ENCODE assay signal across 18 mouse cellular contexts in genomic region chr3:42006672-42007265, GRCm38 (mm10).
DNase-seq lines count a peak whose midpoint lies in the region; ATAC-seq and TF ChIP-seq lines count a peak whose summit lies in the region.
"Had no signal": no experiment of that assay in that cellular context is flagged by ENCODE, and none has a peak within 500 bp of the region (broad histone marks: within the 10 kb centered on the region; RNA-seq: fewer than 3 reads in every experiment).

No protein-coding gene starts in this region.

- WGBS in kidney, postnatal 0 days = 32% methylated on average over 5 of the region's 5 CpGs
- 46% methylated on average over 5 of the region's 5 CpGs for WGBS in kidney, embryonic 14.5 days
- WGBS in limb, embryonic 15.5 days = 37% methylated on average over 5 of the region's 5 CpGs

- no peak for TF ChIP-seq CTCF in kidney, postnatal 0 days (IDR thresholded peaks at IDR 0.05; ENCODE audit: low read depth)

- ATAC-seq in kidney, postnatal 0 days (replicated peaks; ENCODE audit: low FRiP score, low read depth) = no peak
- no peak for ATAC-seq in kidney, embryonic 14.5 days (ENCODE audit: low FRiP score, low TSS enrichment)
- ATAC-seq in limb, embryonic 15.5 days (ENCODE audit: insufficient number of reproducible peaks, low FRiP score, low TSS enrichment, low read depth) = peak; percentile 58; the same call in 1 of the 2 replicates
- ATAC-seq: forebrain, embryonic 13.5 days; forebrain, embryonic 15.5 days had no signal

- H3K9ac ChIP-seq in kidney, postnatal 0 days (ENCODE audit: low read depth, low read length) = no peak overlapping the region
- no peak overlapping the region for H3K9ac ChIP-seq in kidney, embryonic 14.5 days (ENCODE audit: low read depth, low read length)
- no peak overlapping the region for H3K9ac ChIP-seq in limb, embryonic 15.5 days
- H3K9ac ChIP-seq: embryonic facial prominence, embryonic 12.5 days; forebrain, embryonic 13.5 days; forebrain, embryonic 15.5 days had no signal

- H3K4me3 ChIP-seq in kidney, postnatal 0 days (replicated peaks; ENCODE audit: low read depth, low read length) = no peak overlapping the region
- H3K4me3 ChIP-seq in kidney, embryonic 14.5 days (ENCODE audit: low read length) = no peak overlapping the region
- no peak overlapping the region for H3K4me3 ChIP-seq in limb, embryonic 15.5 days
- H3K4me3 ChIP-seq: embryonic facial prominence, embryonic 10.5 days; embryonic facial prominence, embryonic 12.5 days; forebrain, embryonic 13.5 days; forebrain, embryonic 15.5 days had no signal

- H3K4me1 ChIP-seq in kidney, postnatal 0 days (replicated peaks; ENCODE audit: insufficient read depth, low read length) = no peaks in the 10 kb centered on the region
- H3K4me1 ChIP-seq in kidney, embryonic 14.5 days (ENCODE audit: control insufficient read depth, insufficient read depth, low read length) = no peaks in the 10 kb centered on the region
- no peaks in the 10 kb centered on the region for H3K4me1 ChIP-seq in limb, embryonic 15.5 days
- H3K4me1 ChIP-seq: embryonic facial prominence, embryonic 10.5 days; embryonic facial prominence, embryonic 12.5 days; forebrain, embryonic 13.5 days; forebrain, embryonic 15.5 days had no signal

- no peaks in the 10 kb centered on the region for H3K27me3 ChIP-seq in kidney, postnatal 0 days (ENCODE audit: insufficient read depth, low read length)
- no peaks in the 10 kb centered on the region for H3K27me3 ChIP-seq in kidney, embryonic 14.5 days (ENCODE audit: control insufficient read depth, insufficient read depth, low read length)
- no peaks in the 10 kb centered on the region for H3K27me3 ChIP-seq in limb, embryonic 15.5 days
- H3K27me3 ChIP-seq: embryonic facial prominence, embryonic 12.5 days; forebrain, embryonic 13.5 days; forebrain, embryonic 15.5 days had no signal

- peak; percentile 4 for DNase-seq in kidney, postnatal 0 days (ENCODE audit: low spot score)
- peak; percentile 2 for DNase-seq in right cerebral cortex, adult 18-20 months
- no peak for DNase-seq in right cerebral cortex, postnatal 14 days
- DNase-seq in layer of hippocampus, postnatal 10 days (ENCODE audit: low spot score in 2 of 2) = no peak
- DNase-seq: adrenal gland, adult 2 months; adrenal gland, postnatal 10 days; adrenal gland, postnatal 25 days; cerebellum, adult 11-12 months; cerebellum, adult 2 months; cerebellum, adult 9-10 months; cerebellum, postnatal 10 days; cerebellum, postnatal 25 days had no signal

- no peak overlapping the region for H3K4me2 ChIP-seq in kidney, postnatal 0 days (ENCODE audit: low read length)
- H3K4me2 ChIP-seq in kidney, embryonic 14.5 days (replicated peaks; ENCODE audit: low read depth, low read length) = no peak overlapping the region
- no peak overlapping the region for H3K4me2 ChIP-seq in limb, embryonic 15.5 days
- H3K4me2 ChIP-seq: embryonic facial prominence, embryonic 12.5 days; forebrain, embryonic 13.5 days; forebrain, embryonic 15.5 days had no signal

- no peaks in the 10 kb centered on the region for H3K36me3 ChIP-seq in kidney, postnatal 0 days (ENCODE audit: insufficient read depth, low read length)
- no peaks in the 10 kb centered on the region for H3K36me3 ChIP-seq in kidney, embryonic 14.5 days (ENCODE audit: control insufficient read depth, insufficient read depth, low read length)
- no peaks in the 10 kb centered on the region for H3K36me3 ChIP-seq in limb, embryonic 15.5 days
- H3K36me3 ChIP-seq: embryonic facial prominence, embryonic 10.5 days; embryonic facial prominence, embryonic 12.5 days; forebrain, embryonic 15.5 days had no signal

- H3K9me3 ChIP-seq in kidney, postnatal 0 days (replicated peaks; ENCODE audit: low read length) = no peaks in the 10 kb centered on the region
- no peaks in the 10 kb centered on the region for H3K9me3 ChIP-seq in kidney, embryonic 14.5 days (ENCODE audit: control insufficient read depth, low read length)
- no peaks in the 10 kb centered on the region for H3K9me3 ChIP-seq in limb, embryonic 15.5 days
- H3K9me3 ChIP-seq: embryonic facial prominence, embryonic 10.5 days; embryonic facial prominence, embryonic 12.5 days; forebrain, embryonic 13.5 days; forebrain, embryonic 15.5 days had no signal

- no peak overlapping the region for H3K27ac ChIP-seq in kidney, postnatal 0 days
- no peak overlapping the region for H3K27ac ChIP-seq in kidney, embryonic 14.5 days (ENCODE audit: low read depth, low read length)
- H3K27ac ChIP-seq in limb, embryonic 15.5 days = no peak overlapping the region
- H3K27ac ChIP-seq: embryonic facial prominence, embryonic 10.5 days; embryonic facial prominence, embryonic 12.5 days; forebrain, embryonic 13.5 days; forebrain, embryonic 15.5 days had no signal

Comparison
In these comparisons a context has a peak if more than half of its experiments do, and no peak if none do; other contexts are left out.
1. DNase-seq: peak in kidney, postnatal 0 days (single experiment) and right cerebral cortex, adult 18-20 months (single experiment); none in right cerebral cortex, postnatal 14 days (single experiment) and layer of hippocampus, postnatal 10 days (0 of 2).